Mouse (Mus musculus): Measurements from ENCODE around the gene Dnajc11. TPM values are rescaled to one million over a fixed set of nuclear protein-coding genes. Genes with fewer than 3 reads are reported as not detected.
A peak's percentile ranks its signal among the peaks of the same experiment; 100 is the strongest.

The Dnajc11 gene
- polyA plus RNA-seq, 1 experiment from 2014 or later = 45.5 TPM

GRCm38 (mm10) chr4:151902689-151903241, 30.7 kb upstream of the Dnajc11 start:
- WGBS (ENCODE audit: insufficient replicate concordance) = 31% methylated on average over 14 of the region's 14 CpGs
- no peaks in the 10 kb centered on the region for H3K9me3 ChIP-seq (replicated peaks)
- H3K36me3 ChIP-seq (replicated peaks) = no peaks in the 10 kb centered on the region
- peaks cover 9% of the 10 kb centered on the region for H3K4me1 ChIP-seq (replicated peaks)
- peaks cover 35% of the 10 kb centered on the region for H3K27me3 ChIP-seq
- H3K9ac ChIP-seq = no peak overlapping the region
- ATAC-seq (ENCODE audit: insufficient read depth) = no peak
- H3K27ac ChIP-seq (replicated peaks) = no peak overlapping the region
- no peak overlapping the region for H3K4me2 ChIP-seq
- H3K4me3 ChIP-seq (replicated peaks) = no peak overlapping the region

DNA sequence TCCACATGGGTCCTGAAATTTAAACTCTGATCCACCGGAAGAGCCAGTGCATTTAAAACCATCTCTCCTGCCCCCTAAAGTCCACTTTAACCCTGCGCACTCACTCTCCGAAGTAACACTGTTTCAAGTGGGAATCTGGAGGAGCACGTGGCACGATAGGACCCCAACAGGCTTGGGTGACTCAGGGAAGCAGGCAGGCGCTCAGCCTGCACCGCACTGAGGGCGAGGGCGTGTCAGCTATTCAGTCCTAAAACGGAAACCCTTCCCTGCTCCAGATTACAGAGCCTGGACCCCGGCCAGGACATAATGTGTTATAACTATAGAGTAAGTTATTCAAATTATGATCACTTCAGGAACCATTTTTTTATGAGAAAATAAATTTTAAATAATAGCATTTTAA, 29.4 kb upstream of the Dnajc11 start:
- Histone ChIP-seq H3K9me3 (replicated peaks) (no peaks in the 10 kb centered on the region), H3K4me2 (no peak overlapping the region), H3K27ac (replicated peaks) (no peak overlapping the region), H3K36me3 (replicated peaks) (no peaks in the 10 kb centered on the region), H3K9ac (no peak overlapping the region), H3K4me1 (replicated peaks) (peaks cover 9% of the 10 kb centered on the region), H3K27me3 (peaks cover 39% of the 10 kb centered on the region), H3K4me3 (replicated peaks) (no peak overlapping the region)
- whole genome bisulfite sequencing (ENCODE audit: insufficient replicate concordance) = 49% methylated on average over 11 of the region's 11 CpGs
- no peak for ATAC-seq (ENCODE audit: insufficient read depth)

DNA sequence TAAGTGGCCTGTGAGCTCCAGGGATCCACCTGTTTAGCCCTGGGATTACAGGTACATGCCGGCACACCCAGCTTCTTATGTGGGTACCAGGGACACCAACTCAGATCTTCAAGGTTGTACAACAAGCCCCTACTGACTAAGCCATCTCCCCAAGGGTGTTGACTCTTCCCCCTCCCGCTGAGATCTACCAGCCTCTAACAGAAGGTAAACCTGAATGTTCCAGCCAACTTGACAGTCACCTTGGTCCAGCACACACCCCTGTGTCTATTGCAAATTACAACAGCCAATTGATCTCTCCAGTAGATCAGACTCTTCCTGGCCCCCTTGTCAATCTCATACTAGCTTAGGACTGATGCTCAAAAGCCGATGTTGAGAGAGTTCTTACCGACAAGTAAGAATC, 27.9 kb upstream of the Dnajc11 start:
- H3K9ac ChIP-seq = no peak overlapping the region
- WGBS (ENCODE audit: insufficient replicate concordance) = 64% methylated on average over 4 of the region's 4 CpGs
- H3K9me3 ChIP-seq (replicated peaks) = no peaks in the 10 kb centered on the region
- H3K27me3 ChIP-seq = peaks cover 45% of the 10 kb centered on the region
- no peak for ATAC-seq (ENCODE audit: insufficient read depth)
- no peak overlapping the region for H3K4me3 ChIP-seq (replicated peaks)
- no peak overlapping the region for H3K4me2 ChIP-seq
- H3K36me3 ChIP-seq (replicated peaks) = no peaks in the 10 kb centered on the region
- H3K27ac ChIP-seq (replicated peaks) = no peak overlapping the region
- peaks cover 9% of the 10 kb centered on the region for H3K4me1 ChIP-seq (replicated peaks)

DNA sequence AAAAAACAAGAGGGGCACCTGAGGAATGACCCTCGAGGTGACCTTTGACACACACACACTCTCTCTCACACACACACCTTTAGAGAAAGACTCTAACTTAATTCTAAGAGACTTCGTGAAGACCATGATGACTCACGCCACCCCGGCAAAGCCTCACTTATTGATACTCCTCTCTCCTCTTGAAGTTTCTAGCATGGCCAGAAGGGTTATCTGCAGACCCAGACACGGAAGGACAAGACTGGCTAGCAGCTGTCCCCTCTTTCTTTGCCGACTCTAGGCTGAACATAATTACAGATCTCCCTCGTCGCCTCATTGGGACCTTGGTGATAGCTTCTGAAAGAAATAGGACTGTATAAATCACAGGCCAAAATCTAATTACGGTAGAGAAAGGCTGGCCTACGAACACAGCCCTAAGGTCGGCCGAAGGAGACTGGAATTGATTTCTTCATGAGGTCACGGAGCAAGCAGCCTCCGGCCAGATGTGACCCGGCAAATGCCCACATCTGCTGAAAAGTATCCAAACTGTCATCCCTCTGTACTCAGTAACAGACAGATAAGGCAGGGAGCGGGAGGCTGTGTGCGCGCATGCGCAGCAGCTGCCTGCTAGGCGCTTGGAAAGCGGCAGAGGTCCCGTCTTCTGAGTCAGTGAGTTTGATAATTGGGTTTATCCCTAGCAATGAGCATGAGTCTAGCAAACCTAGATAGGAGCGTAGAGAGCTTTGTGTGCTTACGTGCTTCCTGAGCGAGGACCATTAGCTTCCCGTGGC, 25.7 kb upstream of the Dnajc11 start:
- Histone ChIP-seq H3K36me3 (replicated peaks) (no peaks in the 10 kb centered on the region), H3K4me2 (peak overlapping the region; percentile 35; the same call in 1 of the 2 replicates), H3K27ac (replicated peaks) (no peak overlapping the region), H3K9ac (no peak overlapping the region), H3K27me3 (peaks cover 36% of the 10 kb centered on the region), H3K9me3 (replicated peaks) (no peaks in the 10 kb centered on the region), H3K4me3 (replicated peaks) (no peak overlapping the region), H3K4me1 (replicated peaks) (peaks cover 4% of the 10 kb centered on the region)
- ATAC-seq (ENCODE audit: insufficient read depth) = no peak
- WGBS (ENCODE audit: insufficient replicate concordance) = 65% methylated on average over 26 of the region's 26 CpGs

GRCm38 (mm10) chr4:151908809-151909208, 24.7 kb upstream of the Dnajc11 start:
- 59% methylated on average over 8 of the region's 8 CpGs for WGBS (ENCODE audit: insufficient replicate concordance)
- H3K9ac ChIP-seq = no peak overlapping the region

GRCm38 (mm10) chr4:151916271-151916670, 17.2 kb upstream of the Dnajc11 start:
- Histone ChIP-seq H3K4me2 (no peak overlapping the region), H3K4me1 (replicated peaks) (peaks cover 17% of the 10 kb centered on the region), H3K27ac (replicated peaks) (no peak overlapping the region), H3K9me3 (replicated peaks) (no peaks in the 10 kb centered on the region), H3K27me3 (no peaks in the 10 kb centered on the region), H3K4me3 (replicated peaks) (no peak overlapping the region), H3K36me3 (replicated peaks) (no peaks in the 10 kb centered on the region), H3K9ac (no peak overlapping the region)
- WGBS (ENCODE audit: insufficient replicate concordance) = 81% methylated on average over 11 of the region's 11 CpGs
- no peak for ATAC-seq (ENCODE audit: insufficient read depth)

More at GRCm38 (mm10) chr4:151908809-151909208, 24.7 kb upstream of the Dnajc11 start:
- Histone ChIP-seq H3K27ac (replicated peaks) (no peak overlapping the region), H3K4me2 (no peak overlapping the region), H3K9me3 (replicated peaks) (no peaks in the 10 kb centered on the region), H3K36me3 (replicated peaks) (no peaks in the 10 kb centered on the region), H3K4me3 (replicated peaks) (no peak overlapping the region), H3K27me3 (peaks cover 30% of the 10 kb centered on the region), H3K4me1 (replicated peaks) (no peaks in the 10 kb centered on the region)
- ATAC-seq (ENCODE audit: insufficient read depth) = no peak

GRCm38 (mm10) chr4:151919135-151919840, 14.2 kb upstream of the Dnajc11 start:
- H3K4me3 ChIP-seq (replicated peaks) = 0 out of 2 replicates have a peak overlapping the region, but pooled peaks have one; percentile 23
- no peaks in the 10 kb centered on the region for H3K36me3 ChIP-seq (replicated peaks)
- peak overlapping the region; percentile 56 for H3K4me2 ChIP-seq
- H3K9me3 ChIP-seq (replicated peaks) = no peaks in the 10 kb centered on the region
- H3K4me1 ChIP-seq (replicated peaks) = peaks cover 17% of the 10 kb centered on the region
- ATAC-seq (ENCODE audit: insufficient read depth) = no peak; the same call in none of the 2 replicates
- 59% methylated on average over 20 of the region's 20 CpGs for WGBS (ENCODE audit: insufficient replicate concordance)
- H3K27ac ChIP-seq (replicated peaks) = 0 out of 2 replicates have a peak overlapping the region, but pooled peaks have one; percentile 8
- H3K27me3 ChIP-seq = no peaks in the 10 kb centered on the region
- no peak overlapping the region for H3K9ac ChIP-seq

DNA sequence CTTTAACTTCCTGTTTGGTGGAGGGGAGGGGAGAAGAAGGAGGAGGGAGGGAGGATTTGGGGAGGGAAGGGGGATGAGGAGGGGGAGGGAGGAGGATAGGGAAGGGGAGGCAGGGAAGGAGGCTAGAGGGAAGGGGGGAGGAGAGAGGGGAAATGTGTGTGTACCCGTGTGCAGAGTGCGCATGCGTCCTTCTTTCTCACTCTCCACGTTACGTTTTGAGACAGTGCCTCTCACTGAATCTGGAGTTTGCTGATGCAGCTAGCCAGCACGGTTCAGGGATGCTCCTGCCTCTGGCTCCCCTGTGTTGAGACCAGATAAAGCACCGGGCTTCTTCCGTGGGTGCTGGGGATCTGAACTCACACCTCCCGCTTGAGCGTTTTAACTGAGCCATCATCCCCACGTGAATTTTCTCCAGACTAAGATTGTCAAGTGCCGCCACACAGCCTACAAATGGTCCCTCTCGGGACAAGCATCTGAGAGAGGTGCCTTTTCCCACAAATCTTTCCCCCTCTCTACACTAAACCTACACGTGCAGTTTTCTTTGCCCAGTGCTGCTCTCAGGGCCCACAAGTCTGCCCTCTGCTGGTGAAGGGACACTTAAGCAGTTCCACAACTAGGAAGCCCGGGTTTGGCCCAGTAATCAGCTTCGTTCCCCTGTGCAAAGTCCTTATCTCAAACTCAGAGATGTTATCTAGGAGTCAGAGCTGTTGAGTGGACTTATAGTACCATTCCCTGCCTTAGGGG, 13.4 kb upstream of the Dnajc11 start:
- peaks cover 17% of the 10 kb centered on the region for H3K4me1 ChIP-seq (replicated peaks)
- H3K9ac ChIP-seq = peak overlapping the region; percentile 21; the same call in 1 of the 2 replicates
- H3K9me3 ChIP-seq (replicated peaks) = no peaks in the 10 kb centered on the region
- peak overlapping the region; percentile 23 for H3K4me3 ChIP-seq (replicated peaks)
- peak; percentile 65 for ATAC-seq (ENCODE audit: insufficient read depth)
- no peaks in the 10 kb centered on the region for H3K27me3 ChIP-seq
- peak overlapping the region; percentile 8; the same call in 1 of the 2 replicates for H3K27ac ChIP-seq (replicated peaks)
- no peaks in the 10 kb centered on the region for H3K36me3 ChIP-seq (replicated peaks)
- H3K4me2 ChIP-seq = peak overlapping the region; percentile 56
- WGBS (ENCODE audit: insufficient replicate concordance) = 22% methylated on average over 16 of the region's 16 CpGs

DNA sequence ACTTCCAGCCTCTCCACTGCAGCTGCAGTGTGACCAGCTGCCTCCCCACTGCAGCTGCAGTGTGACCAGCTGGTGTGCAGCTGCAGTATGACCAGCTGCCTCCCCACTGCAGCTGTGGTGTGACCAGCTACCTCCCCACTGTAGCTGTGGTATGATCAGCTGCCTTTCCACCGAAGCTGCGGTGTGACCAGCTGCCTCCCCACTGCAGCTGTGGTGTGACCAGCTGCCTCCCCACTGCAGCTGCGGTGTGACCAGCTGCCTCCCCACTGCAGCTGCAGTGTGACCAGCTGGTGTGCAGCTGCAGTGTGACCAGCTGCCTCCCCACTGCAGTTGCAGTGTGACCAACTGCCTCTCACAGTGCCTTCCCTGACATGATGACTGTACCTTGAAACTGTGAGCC, 11.4 kb upstream of the Dnajc11 start:
- ATAC-seq (ENCODE audit: insufficient read depth) = no peak
- Histone ChIP-seq H3K27me3 (no peaks in the 10 kb centered on the region), H3K9ac (no peak overlapping the region), H3K9me3 (replicated peaks) (no peaks in the 10 kb centered on the region), H3K36me3 (replicated peaks) (no peaks in the 10 kb centered on the region), H3K4me1 (replicated peaks) (peaks cover 17% of the 10 kb centered on the region), H3K27ac (replicated peaks) (no peak overlapping the region), H3K4me3 (replicated peaks) (no peak overlapping the region), H3K4me2 (no peak overlapping the region)
- 89% methylated on average over 3 of the region's 3 CpGs for WGBS (ENCODE audit: insufficient replicate concordance)

DNA sequence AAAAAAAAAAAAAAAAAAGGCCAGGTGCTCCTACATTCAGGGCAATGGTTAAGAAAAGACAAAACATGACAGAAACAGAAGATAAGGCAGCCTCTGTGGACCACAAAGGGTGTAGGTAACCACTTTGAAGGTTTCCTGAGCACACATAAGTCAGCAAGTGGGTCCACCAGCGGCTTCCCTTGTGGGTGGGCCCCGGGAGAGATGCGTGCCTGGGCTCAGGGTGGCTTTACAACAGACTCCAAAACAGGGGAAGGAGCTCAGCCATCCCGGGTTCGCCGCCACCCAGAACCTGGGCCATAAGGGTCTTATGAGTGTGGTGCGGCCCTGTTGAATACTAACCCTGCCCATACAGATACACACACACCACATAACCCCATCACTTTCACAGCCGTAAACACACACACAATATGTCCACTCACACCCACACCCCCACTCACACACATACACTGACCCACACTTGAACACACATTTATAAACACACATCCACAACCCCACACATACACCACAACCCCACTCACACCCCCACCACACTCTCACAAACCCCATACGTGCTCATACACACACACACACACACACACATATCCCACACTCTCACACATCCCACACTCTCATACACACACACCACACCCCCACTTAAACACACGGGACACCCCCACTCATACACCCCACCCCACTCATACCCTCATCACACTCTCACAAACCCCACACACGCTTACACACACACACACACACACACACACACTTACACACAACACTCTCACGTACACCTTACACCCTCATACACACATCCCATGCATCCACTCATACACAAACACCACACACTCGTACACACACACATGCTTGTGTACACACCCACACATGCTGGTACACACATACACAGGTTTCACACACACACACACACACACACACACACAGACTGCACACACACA, 651 bp upstream of the Dnajc11 start:
- peaks cover 7% of the 10 kb centered on the region; the same call in 1 of the 2 replicates for H3K27me3 ChIP-seq
- H3K36me3 ChIP-seq (replicated peaks) = 0 out of 2 replicates have a peak, but pooled peaks cover 10% of the 10 kb centered on the region
- H3K9me3 ChIP-seq (replicated peaks) = no peaks in the 10 kb centered on the region
- no peak overlapping the region for H3K9ac ChIP-seq
- WGBS (ENCODE audit: insufficient replicate concordance) = 62% methylated on average over 13 of the region's 13 CpGs
- peaks cover 43% of the 10 kb centered on the region for H3K4me1 ChIP-seq (replicated peaks)
- ATAC-seq (ENCODE audit: insufficient read depth) = peak; percentile 35
- H3K4me2 ChIP-seq = peak overlapping the region; percentile 43
- peak overlapping the region; percentile 100 for H3K4me3 ChIP-seq (replicated peaks)
- H3K27ac ChIP-seq (replicated peaks) = no peak overlapping the region

Data from liver, embryonic 15.5 days (tissue).